10 mouse cellular contexts compared by ENCODE assay signal in genomic region chr15:79763601-79764246, GRCm38 (mm10). TPM values are rescaled to one million over a fixed set of nuclear protein-coding genes. Genes with fewer than 3 reads are reported as not detected.
DNase-seq lines count a peak whose midpoint lies in the region; ATAC-seq lines count a peak whose summit lies in the region.
"Had no signal": no experiment of that assay in that cellular context is flagged by ENCODE, and none has a peak within 500 bp of the region (broad histone marks: within the 10 kb centered on the region; RNA-seq: fewer than 3 reads in every experiment).

No protein-coding gene starts in this region.

- peak; percentile 46 for ATAC-seq in frontal cortex, adult (ENCODE audit: low TSS enrichment)

- DNase-seq in frontal cortex, postnatal 14 days (ENCODE audit: low spot score in 2 of 2) = no peak
- peak; percentile 65 for DNase-seq in left cerebral cortex, postnatal 4 days
- DNase-seq in left cerebral cortex, postnatal 14 days (ENCODE audit: low spot score in 2 of 2) = no peak
- DNase-seq in 3134 (ENCODE audit: extremely low read depth, insufficient read length, low spot score) = peak; percentile 61
- DNase-seq in cerebellum, adult 18-20 months = peak; percentile 83 to 89
- no peak for DNase-seq in retina, embryonic 14.5 days (ENCODE audit: low spot score)
- DNase-seq in kidney, postnatal 25 days = no peak
- DNase-seq: gastrocnemius, postnatal 14 days; spleen, adult 18-20 months had no signal

- intact Hi-C loops in left cerebral cortex, postnatal 4 days (cut with DNase I) = loop anchor here (5.0 kb wide), 1 partner anchor 314 kb away; no protein-coding TSS in a partner anchor
- intact Hi-C loops in left cerebral cortex, postnatal 14 days (cut with DNase I) = no loop called here

RNA-seq across cellular contexts. Expression of gene Dnal4, which starts 13.9 kb away (rescaled TPM):
- total RNA-seq in left cerebral cortex, postnatal 4 days (2021) = 10 to 100 TPM; 30.4 to 34.4 TPM
- 10 to 100 TPM; 37.5 to 39.7 TPM for total RNA-seq in left cerebral cortex, postnatal 14 days (2021)

RNA-seq across cellular contexts. Expression of gene Sun2, which starts 21.4 kb away (rescaled TPM):
- total RNA-seq in left cerebral cortex, postnatal 4 days (2021) = 10 to 100 TPM; 27.0 to 29.4 TPM
- 10 to 100 TPM; 24.8 to 25.3 TPM for total RNA-seq in left cerebral cortex, postnatal 14 days (2021)

RNA-seq across cellular contexts. Expression of gene Nptxr, which starts 40.8 kb away (rescaled TPM):
- 100 to 1,000 TPM; 240 to 277 TPM for total RNA-seq in left cerebral cortex, postnatal 4 days (2021)
- total RNA-seq in left cerebral cortex, postnatal 14 days (2021) = 100 to 1,000 TPM; 693 to 768 TPM

Comparison
In these comparisons a context has a peak if more than half of its experiments do, and no peak if none do; other contexts are left out.
1. DNase-seq: peak in left cerebral cortex, postnatal 4 days (single experiment), 3134 (single experiment) and cerebellum, adult 18-20 months (2 of 2); none in frontal cortex, postnatal 14 days (0 of 2), left cerebral cortex, postnatal 14 days (0 of 2), retina, embryonic 14.5 days (single experiment) and kidney, postnatal 25 days (0 of 2).